Mouse (Mus musculus): Measurements from ENCODE around the gene Pdcl2. TPM values are rescaled to one million over a fixed set of nuclear protein-coding genes. Genes with fewer than 3 reads are reported as not detected.
A peak's percentile ranks its signal among the peaks of the same experiment; 100 is the strongest.

Gene Pdcl2
- polyA plus RNA-seq (2012; rRNA removed) (not detected in 2 replicates), polyA plus RNA-seq (2014; fragmentation: Nextera tagmentation; extraction: Ambion mirVana) (not detected in 2 replicates)

GRCm38 (mm10) chr5:76330953-76331352 is at the start of gene Pdcl2:
Gene Pdcl2, minus strand, starts transcription at chr5:76331156.
- no peak within 1 kb of the TSS for H3K4me2 ChIP-seq (replicated peaks; ENCODE audit: low read depth, low read length, severe bottlenecking)
- H3K4me1 ChIP-seq (ENCODE audit: control insufficient read depth, insufficient read depth, low read length) = no peaks in the 10 kb centered on the region; the same call in 1 of the 2 replicates
- no peak within 1 kb of the TSS for H3K27ac ChIP-seq (replicated peaks; ENCODE audit: low read depth, low read length)
- TF ChIP-seq POLR2A (IDR thresholded peaks at IDR 0.05; ENCODE audit: borderline replicate concordance, extremely low read depth, insufficient read depth, insufficient read length) = no peak
- ATAC-seq (ENCODE audit: low FRiP score, low read depth) (no peak), DNase-seq (ENCODE audit: low spot score) (no peak)
- WGBS = 93% methylated on average over 7 of the region's 7 CpGs
- no peaks in the 10 kb centered on the region for H3K9me3 ChIP-seq (ENCODE audit: control insufficient read depth, low read length)
- no peak within 1 kb of the TSS for H3K4me3 ChIP-seq (replicated peaks; ENCODE audit: low read length)
- H3K9ac ChIP-seq (ENCODE audit: low read depth, low read length, severe bottlenecking) = no peak within 1 kb of the TSS
- no peaks in the 10 kb centered on the region for H3K27me3 ChIP-seq (ENCODE audit: control insufficient read depth, insufficient read depth, low read length)
- no peaks in the 10 kb centered on the region for H3K36me3 ChIP-seq (ENCODE audit: control insufficient read depth, insufficient read depth, low read length)

GRCm38 (mm10) chr5:76379216-76379615 is 48.3 kb upstream of the Pdcl2 start:
- no peaks in the 10 kb centered on the region for H3K27me3 ChIP-seq (ENCODE audit: control insufficient read depth, insufficient read depth, low read length)
- 49% methylated on average over 3 of the region's 3 CpGs for WGBS
- TF ChIP-seq POLR2A (IDR thresholded peaks at IDR 0.05; ENCODE audit: borderline replicate concordance, extremely low read depth, insufficient read depth, insufficient read length) = no peak
- DNase-seq (ENCODE audit: low spot score) (no peak), ATAC-seq (ENCODE audit: low FRiP score, low read depth) (no peak)
- no peak overlapping the region for H3K4me2 ChIP-seq (replicated peaks; ENCODE audit: low read depth, low read length, severe bottlenecking)
- H3K9me3 ChIP-seq (ENCODE audit: control insufficient read depth, low read length) = no peaks in the 10 kb centered on the region
- H3K4me3 ChIP-seq (replicated peaks; ENCODE audit: low read length) = no peak overlapping the region
- no peaks in the 10 kb centered on the region for H3K36me3 ChIP-seq (ENCODE audit: control insufficient read depth, insufficient read depth, low read length)
- no peak overlapping the region for H3K9ac ChIP-seq (ENCODE audit: low read depth, low read length, severe bottlenecking)
- H3K27ac ChIP-seq (replicated peaks; ENCODE audit: low read depth, low read length) = no peak overlapping the region
- H3K4me1 ChIP-seq (ENCODE audit: control insufficient read depth, insufficient read depth, low read length) = no peaks in the 10 kb centered on the region

DNA sequence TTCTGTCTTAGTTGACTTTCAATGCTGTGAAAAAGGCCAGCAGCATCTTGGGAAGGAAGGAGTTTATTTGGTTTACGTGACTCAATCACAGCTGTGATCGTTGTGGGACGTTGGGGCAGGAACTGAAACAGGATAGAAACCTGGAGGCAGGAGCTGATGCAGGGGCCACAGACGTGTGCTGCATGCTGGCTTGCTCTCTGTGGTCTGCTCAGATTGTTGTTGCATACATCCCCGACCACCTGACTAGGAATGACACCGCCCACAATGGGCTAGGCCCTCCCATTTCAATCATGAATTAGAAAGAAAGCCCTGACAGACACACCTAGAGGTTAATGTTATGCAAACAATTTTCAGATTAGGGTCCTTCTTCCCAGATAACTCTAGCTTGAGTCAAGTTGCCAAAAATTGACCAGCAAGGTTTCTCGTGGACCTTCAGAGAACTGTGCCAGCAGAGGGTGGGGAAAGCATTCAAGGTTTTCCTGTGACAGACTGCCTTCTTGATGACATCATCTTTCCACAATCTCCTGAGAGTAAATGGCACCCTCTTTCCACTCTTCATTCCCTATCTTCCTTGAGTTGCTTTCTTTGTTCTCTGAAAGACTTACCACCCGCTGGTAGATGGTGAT is 38.4 kb upstream of the Pdcl2 start:
- Histone ChIP-seq H3K27me3 (ENCODE audit: control insufficient read depth, insufficient read depth, low read length) (0 out of 2 replicates have a peak, but pooled peaks cover under 1% of the 10 kb centered on the region), H3K9ac (ENCODE audit: low read depth, low read length, severe bottlenecking) (no peak overlapping the region), H3K4me1 (ENCODE audit: control insufficient read depth, insufficient read depth, low read length) (no peaks in the 10 kb centered on the region), H3K27ac (replicated peaks; ENCODE audit: low read depth, low read length) (no peak overlapping the region), H3K4me2 (replicated peaks; ENCODE audit: low read depth, low read length, severe bottlenecking) (no peak overlapping the region), H3K36me3 (ENCODE audit: control insufficient read depth, insufficient read depth, low read length) (no peaks in the 10 kb centered on the region), H3K4me3 (replicated peaks; ENCODE audit: low read length) (no peak overlapping the region), H3K9me3 (ENCODE audit: control insufficient read depth, low read length) (no peaks in the 10 kb centered on the region)
- WGBS = 72% methylated on average over 8 of the region's 8 CpGs
- DNase-seq (ENCODE audit: low spot score) (no peak), ATAC-seq (ENCODE audit: low FRiP score, low read depth) (no peak)
- no peak for TF ChIP-seq POLR2A (IDR thresholded peaks at IDR 0.05; ENCODE audit: borderline replicate concordance, extremely low read depth, insufficient read depth, insufficient read length)

GRCm38 (mm10) chr5:76365406-76365805 is 34.5 kb upstream of the Pdcl2 start:
- WGBS = 50% methylated on average over 5 of the region's 5 CpGs
- TF ChIP-seq POLR2A (IDR thresholded peaks at IDR 0.05; ENCODE audit: borderline replicate concordance, extremely low read depth, insufficient read depth, insufficient read length) = no peak
- no peak for DNase-seq (ENCODE audit: low spot score)

GRCm38 (mm10) chr5:76363453-76364104 is 32.6 kb upstream of the Pdcl2 start, which contains the start of gene Nmu:
Gene Nmu, minus strand, starts transcription at chr5:76363788.
- Histone ChIP-seq H3K27me3 (ENCODE audit: control insufficient read depth, insufficient read depth, low read length) (peaks cover 12% of the 10 kb centered on the region), H3K4me3 (replicated peaks; ENCODE audit: low read length) (peak within 1 kb of the TSS; percentile 38), H3K36me3 (ENCODE audit: control insufficient read depth, insufficient read depth, low read length) (no peaks in the 10 kb centered on the region), H3K9me3 (ENCODE audit: control insufficient read depth, low read length) (no peaks in the 10 kb centered on the region), H3K4me2 (replicated peaks; ENCODE audit: low read depth, low read length, severe bottlenecking) (peak within 1 kb of the TSS; percentile 69), H3K9ac (ENCODE audit: low read depth, low read length, severe bottlenecking) (peak within 1 kb of the TSS; percentile 50), H3K27ac (replicated peaks; ENCODE audit: low read depth, low read length) (no peak within 1 kb of the TSS), H3K4me1 (ENCODE audit: control insufficient read depth, insufficient read depth, low read length) (peaks cover 10% of the 10 kb centered on the region)
- no peak for ATAC-seq (ENCODE audit: low FRiP score, low read depth)
- TF ChIP-seq POLR2A (IDR thresholded peaks at IDR 0.05; ENCODE audit: borderline replicate concordance, extremely low read depth, insufficient read depth, insufficient read length) = no peak
- no peak for DNase-seq (ENCODE audit: low spot score)
- WGBS = 6% methylated on average over 28 of the region's 35 CpGs

More at GRCm38 (mm10) chr5:76365406-76365805, 34.5 kb upstream of the Pdcl2 start:
- Histone ChIP-seq H3K36me3 (ENCODE audit: control insufficient read depth, insufficient read depth, low read length) (no peaks in the 10 kb centered on the region), H3K4me2 (replicated peaks; ENCODE audit: low read depth, low read length, severe bottlenecking) (no peak overlapping the region), H3K9me3 (ENCODE audit: control insufficient read depth, low read length) (no peaks in the 10 kb centered on the region), H3K27ac (replicated peaks; ENCODE audit: low read depth, low read length) (no peak overlapping the region), H3K4me3 (replicated peaks; ENCODE audit: low read length) (no peak overlapping the region), H3K27me3 (ENCODE audit: control insufficient read depth, insufficient read depth, low read length) (peaks cover 12% of the 10 kb centered on the region), H3K9ac (ENCODE audit: low read depth, low read length, severe bottlenecking) (no peak overlapping the region), H3K4me1 (ENCODE audit: control insufficient read depth, insufficient read depth, low read length) (peaks cover 10% of the 10 kb centered on the region)
- ATAC-seq (ENCODE audit: low FRiP score, low read depth) = no peak

All from limb, embryonic 14.5 days (tissue).